Mouse (Mus musculus) CD4-positive naive resting alpha-beta T cell, adult 57 days (primary cell): ENCODE data around the gene Faim. TPM values are rescaled to one million over a fixed set of nuclear protein-coding genes. Genes with fewer than 3 reads are reported as not detected.

Experiments used
- total RNA-seq: library from RNA; stranded (reverse); gene quantifications from one replicate; pipeline ENCODE4 v1.2.4, GENCODE M21; 2023

The Faim gene
- 32.7 TPM for total RNA-seq

DNA sequence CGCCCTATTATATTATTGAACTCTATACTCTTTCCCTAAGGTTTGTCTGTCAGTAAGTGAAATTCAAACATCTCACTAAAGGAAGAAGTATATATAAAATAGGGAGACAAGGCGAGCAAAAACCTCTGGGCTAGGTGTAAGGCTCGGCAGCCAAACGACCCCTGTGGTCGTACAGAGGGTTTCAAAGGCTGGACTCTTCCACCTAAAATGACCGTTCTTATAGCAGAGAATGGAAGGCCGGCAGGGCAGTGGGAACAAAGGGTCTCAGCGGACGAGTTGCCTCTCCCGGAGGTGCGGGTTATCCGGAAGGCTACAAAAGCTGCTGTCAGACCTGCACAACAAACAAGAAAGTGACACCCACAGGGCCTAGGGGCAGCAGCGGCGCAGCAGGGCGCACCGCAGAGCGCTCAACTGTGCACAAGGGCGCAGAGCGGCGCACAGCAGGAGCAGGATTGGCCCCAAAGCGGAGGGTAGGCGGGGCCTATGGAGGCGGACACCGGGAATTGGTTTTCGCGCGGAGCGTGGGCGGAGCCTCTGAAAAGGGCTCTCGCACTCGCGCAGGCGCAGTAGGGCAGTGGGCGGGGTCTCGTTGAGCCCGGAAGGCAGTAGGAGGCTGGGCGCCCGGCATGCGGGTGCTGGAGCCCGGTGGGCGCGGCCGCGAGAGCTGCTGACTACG lies at the start of gene Faim:
Gene Faim (plus strand): TSS at position 574 of the 676 bp plus-strand sequence.

DNA sequence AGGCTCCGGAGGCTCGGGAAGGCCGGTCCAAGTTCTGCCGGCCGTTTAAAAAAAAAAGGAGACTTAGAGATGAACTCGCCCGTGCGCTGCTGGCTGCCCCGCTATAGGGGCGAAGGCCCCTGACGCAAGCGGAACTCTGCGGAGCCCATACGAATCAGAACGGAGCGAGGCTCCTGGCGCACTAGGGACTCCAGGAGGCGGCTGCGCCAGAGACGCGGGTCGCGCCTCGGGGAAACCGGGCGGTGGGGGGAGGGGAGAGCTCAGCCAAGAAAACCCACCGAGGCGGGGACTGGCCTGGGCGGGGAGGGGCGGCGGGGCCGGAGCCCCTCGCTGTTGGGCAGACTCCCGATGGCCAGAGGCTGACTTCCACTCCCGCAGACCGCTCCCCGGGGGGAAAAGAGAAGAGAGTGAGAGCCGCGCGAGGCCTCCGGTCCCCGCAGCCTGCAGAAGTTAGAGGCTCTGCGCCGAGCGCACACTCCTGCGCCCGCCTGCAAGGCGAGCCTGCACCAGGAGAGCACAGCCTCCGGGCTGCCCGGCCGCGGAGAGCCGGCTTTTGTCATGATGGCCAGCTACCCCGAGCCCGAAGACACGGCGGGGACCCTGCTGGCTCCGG lies 31.0 kb upstream of the Faim start, which contains the start of gene Foxl2:
Gene Foxl2 (plus strand): TSS at position 186 of the 613 bp plus-strand sequence.

DNA sequence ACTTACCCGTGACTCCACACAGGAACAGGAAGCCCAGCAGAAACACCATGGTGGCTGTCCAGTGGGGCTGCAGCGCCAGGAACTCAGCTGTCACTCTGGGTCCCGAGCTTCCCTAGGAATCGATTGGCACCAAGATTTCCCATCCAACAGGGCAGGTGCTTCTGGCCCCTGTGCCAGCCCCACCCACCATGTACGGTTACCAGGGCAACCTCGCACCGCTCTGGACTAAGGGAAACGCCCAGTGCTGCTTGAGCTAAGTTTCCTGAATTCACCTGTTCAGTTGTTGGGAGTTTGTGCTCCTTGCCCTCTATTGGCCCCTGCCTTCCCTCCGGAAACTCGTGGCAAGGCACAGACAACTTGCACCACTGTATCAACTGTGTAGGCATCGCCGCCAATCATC lies 49.4 kb downstream of the Faim start, which contains the start of gene Gm1123:
Gene Gm1123 (minus strand): TSS at position 141 of the 400 bp plus-strand sequence.

Other genes with a start within 250 kb of the Faim start
- not detected for gene Prr23a1, start 143.9 kb upstream of the Faim start, total RNA-seq
- gene Prr23a2, start 129.9 kb upstream of the Faim start, total RNA-seq, result not detected
- not detected for gene Prr23a3, start 121.6 kb upstream of the Faim start, total RNA-seq
- gene 7420426K07Rik, start 83.3 kb upstream of the Faim start, total RNA-seq, result not detected
- gene Foxl2, start 31.1 kb upstream of the Faim start, total RNA-seq, result not detected
- gene Gm1123, start 49.3 kb downstream of the Faim start, total RNA-seq, result 0.50 TPM
- 8.9 TPM for gene Pik3cb, start 154.2 kb downstream of the Faim start, total RNA-seq